Comparison of ENCODE assay signal across 9 mouse cellular contexts in genomic region chr1:51332986-51333385, GRCm38 (mm10). TPM values are rescaled to one million over a fixed set of nuclear protein-coding genes. Genes with fewer than 3 reads are reported as not detected.
A peak's percentile ranks its signal among the peaks of the same experiment; 100 is the strongest.
DNase-seq lines count a peak whose midpoint lies in the region; ATAC-seq and TF ChIP-seq lines count a peak whose summit lies in the region.
"Had no signal": no experiment of that assay in that cellular context is flagged by ENCODE, and none has a peak within 500 bp of the region (broad histone marks: within the 10 kb centered on the region; RNA-seq: fewer than 3 reads in every experiment).

No protein-coding gene starts in this region.

- no peak for TF ChIP-seq CTCF in lung, postnatal 0 days (IDR thresholded peaks at IDR 0.05)

- no peaks in the 10 kb centered on the region for H3K9me3 ChIP-seq in hindbrain, embryonic 13.5 days
- H3K9me3 ChIP-seq in lung, postnatal 0 days (ENCODE audit: low read length), result no peaks in the 10 kb centered on the region
- no peaks in the 10 kb centered on the region for H3K9me3 ChIP-seq in forebrain, embryonic 11.5 days (ENCODE audit: control insufficient read depth, low read length)

- H3K36me3 ChIP-seq in hindbrain, embryonic 13.5 days, result no peaks in the 10 kb centered on the region
- no peaks in the 10 kb centered on the region for H3K36me3 ChIP-seq in lung, postnatal 0 days (ENCODE audit: insufficient read depth, low read length)
- no peaks in the 10 kb centered on the region for H3K36me3 ChIP-seq in forebrain, embryonic 11.5 days (ENCODE audit: control insufficient read depth, insufficient read depth, low read length)

- peaks cover 22% of the 10 kb centered on the region for H3K4me1 ChIP-seq in hindbrain, embryonic 13.5 days (replicated peaks)
- 0 out of 2 replicates have a peak, but pooled peaks cover 3% of the 10 kb centered on the region for H3K4me1 ChIP-seq in lung, postnatal 0 days (ENCODE audit: insufficient read depth, low read depth, low read length)
- H3K4me1 ChIP-seq in forebrain, embryonic 11.5 days (replicated peaks; ENCODE audit: control insufficient read depth, insufficient read depth, low read length), result no peaks in the 10 kb centered on the region

- no peak overlapping the region for H3K4me3 ChIP-seq in hindbrain, embryonic 13.5 days
- H3K4me3 ChIP-seq in lung, postnatal 0 days (ENCODE audit: low read depth, low read length), result peak overlapping the region; percentile 45
- no peak overlapping the region for H3K4me3 ChIP-seq in forebrain, embryonic 11.5 days (ENCODE audit: low read depth, low read length)

- peak overlapping the region; percentile 60 for H3K9ac ChIP-seq in hindbrain, embryonic 13.5 days
- no peak overlapping the region for H3K9ac ChIP-seq in lung, postnatal 0 days (replicated peaks; ENCODE audit: low read depth)
- no peak overlapping the region; the same call in 1 of the 2 replicates for H3K9ac ChIP-seq in forebrain, embryonic 11.5 days (ENCODE audit: low read length)

- peak overlapping the region; percentile 82 for H3K27ac ChIP-seq in hindbrain, embryonic 13.5 days
- peak overlapping the region; percentile 54; the same call in 1 of the 2 replicates for H3K27ac ChIP-seq in lung, postnatal 0 days (ENCODE audit: low read length)
- no peak overlapping the region for H3K27ac ChIP-seq in forebrain, embryonic 11.5 days (ENCODE audit: low read depth, low read length)

- WGBS in hindbrain, embryonic 13.5 days, result 44% methylated on average over 6 of the region's 6 CpGs
- WGBS in lung, postnatal 0 days, result 19% methylated on average over 6 of the region's 6 CpGs
- 56% methylated on average over 6 of the region's 6 CpGs for WGBS in forebrain, embryonic 11.5 days

- no peak for TF ChIP-seq EP300 in lung, postnatal 0 days (IDR thresholded peaks at IDR 0.05)

- ATAC-seq in hindbrain, embryonic 13.5 days (ENCODE audit: low FRiP score), result no peak
- ATAC-seq in lung, postnatal 0 days, result peak; percentile 56
- ATAC-seq in forebrain, embryonic 11.5 days (replicated peaks; ENCODE audit: low FRiP score), result no peak

- H3K4me2 ChIP-seq in hindbrain, embryonic 13.5 days, result peak overlapping the region; percentile 42
- peak overlapping the region; percentile 75 for H3K4me2 ChIP-seq in lung, postnatal 0 days (replicated peaks; ENCODE audit: low read depth, low read length)
- H3K4me2 ChIP-seq in forebrain, embryonic 11.5 days (ENCODE audit: low read depth, low read length, severe bottlenecking), result no peak overlapping the region

- peak; percentile 6 for DNase-seq in kidney, adult 9 months
- DNase-seq in kidney, adult 11 months, result no peak
- peak; percentile 33 for DNase-seq in embryo, embryonic 11 days
- peak; percentile 50 for DNase-seq in lung, postnatal 0 days (ENCODE audit: low spot score)
- DNase-seq in testis, postnatal 14 days (ENCODE audit: low spot score), result no peak
- no peak for DNase-seq in gastrocnemius, postnatal 4 days (ENCODE audit: low spot score in 2 of 2)
- DNase-seq in forebrain, embryonic 11.5 days (ENCODE audit: low spot score), result no peak

- no peaks in the 10 kb centered on the region for H3K27me3 ChIP-seq in hindbrain, embryonic 13.5 days
- no peaks in the 10 kb centered on the region for H3K27me3 ChIP-seq in lung, postnatal 0 days (replicated peaks; ENCODE audit: insufficient read depth, low read length)
- H3K27me3 ChIP-seq in forebrain, embryonic 11.5 days (ENCODE audit: control insufficient read depth, insufficient read depth, low read length), result no peaks in the 10 kb centered on the region

RNA-seq across cellular contexts. Expression of gene Cavin2, which starts 44.1 kb away (rescaled TPM):
- polyA plus RNA-seq in hindbrain, embryonic 13.5 days (2015; fragmentation: Nextera tagmentation; extraction: Ambion mirVana), result 6.9 and 7.3 TPM in 2 replicates
- polyA plus RNA-seq in lung, postnatal 0 days (2015; fragmentation: Nextera tagmentation; extraction: Ambion mirVana), result 353 and 401 TPM in 2 replicates
- 100 to 1,000 TPM; 111 to 114 TPM for total RNA-seq in gastrocnemius, postnatal 4 days (2021)
- 1.8 and 2.7 TPM in 2 replicates for polyA plus RNA-seq in forebrain, embryonic 11.5 days (2014; fragmentation: Nextera tagmentation; extraction: Ambion mirVana)
- total RNA-seq: MEL had no signal

Comparison
In these comparisons a context has a peak if more than half of its experiments do, and no peak if none do; other contexts are left out.
1. DNase-seq: peak in kidney, adult 9 months (single experiment), embryo, embryonic 11 days (single experiment) and lung, postnatal 0 days (single experiment); none in kidney, adult 11 months (single experiment), testis, postnatal 14 days (single experiment), gastrocnemius, postnatal 4 days (0 of 2) and forebrain, embryonic 11.5 days (single experiment).
2. RNA of gene Cavin2, which starts 44.1 kb away (polyA plus RNA-seq): 353 to 401 TPM in lung, postnatal 0 days; 6.9 to 7.3 TPM in hindbrain, embryonic 13.5 days and 1.8 to 2.7 TPM in forebrain, embryonic 11.5 days; every median in the first group is over 10 times any median in the second.